Mouse (Mus musculus): ENCODE results near the gene Pld6. TPM values are rescaled to one million over a fixed set of nuclear protein-coding genes. Genes with fewer than 3 reads are reported as not detected.
"Not testable (repeated sequence)": the region's sequence is repeated elsewhere in the genome, so short reads cannot be mapped to it uniquely, and the experiment has no call there.

Pld6 gene
- polyA plus RNA-seq, 1 experiment: 1.5 TPM

DNA sequence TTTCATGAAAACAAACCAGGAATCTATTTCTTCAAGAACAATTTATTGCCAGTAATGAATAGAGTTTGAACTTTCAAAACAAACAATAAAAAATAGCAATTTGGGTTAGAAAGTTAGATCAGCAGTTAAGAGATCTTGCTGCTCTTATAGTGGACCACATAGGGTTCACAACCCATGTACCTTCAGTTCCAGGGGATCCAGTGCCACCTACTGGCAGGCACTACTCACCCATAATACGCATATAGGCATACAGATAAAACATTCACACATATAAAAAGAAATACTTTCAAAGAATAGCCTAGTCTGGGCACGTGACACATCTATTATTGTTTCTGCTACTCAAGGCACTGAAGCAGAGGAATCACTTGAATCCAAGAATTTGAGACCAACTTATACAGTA lies 40.8 kb downstream of the Pld6 start:
- DNase-seq (ENCODE audit: low spot score): no peak

DNA sequence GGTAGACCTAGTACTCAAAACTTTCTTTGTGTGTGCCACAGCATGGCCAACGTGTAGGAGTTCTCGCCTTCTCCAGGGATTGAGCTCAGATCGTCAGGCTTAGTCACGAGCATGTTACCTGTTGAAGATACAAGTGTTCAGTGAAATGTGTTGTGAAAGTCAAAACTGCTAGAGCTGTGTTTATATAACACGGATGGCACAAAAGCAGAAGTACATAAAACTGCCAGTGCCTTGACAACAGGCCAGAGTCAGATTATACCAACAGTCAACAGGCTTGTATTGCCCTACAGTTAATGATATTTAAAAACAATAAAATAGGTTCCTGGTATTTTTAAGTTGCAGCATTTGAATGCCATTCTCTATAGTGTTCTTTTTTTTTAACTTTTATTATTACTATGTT lies 41.6 kb downstream of the Pld6 start:
- no peak for DNase-seq (ENCODE audit: low spot score)

DNA sequence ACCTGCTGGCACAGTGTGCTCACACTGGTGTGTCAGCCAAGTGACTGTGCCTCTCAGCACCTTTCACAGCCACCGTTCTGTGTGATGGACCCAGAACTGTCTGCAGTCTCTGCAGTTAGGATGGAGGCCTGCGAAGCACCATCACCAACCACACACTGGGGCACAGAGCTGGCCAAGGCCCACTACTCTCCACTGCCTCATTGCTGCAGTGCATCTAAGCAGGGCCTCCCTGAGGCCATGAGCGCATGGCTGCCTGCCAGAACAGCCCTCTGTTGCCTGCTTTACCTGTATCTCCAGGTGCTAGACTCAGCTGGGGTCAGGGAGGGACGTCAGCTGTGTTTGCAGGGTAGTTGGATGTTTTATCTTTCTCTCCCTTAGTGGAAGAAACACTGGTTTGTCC lies 43.1 kb downstream of the Pld6 start:
- DNase-seq (ENCODE audit: low spot score): no peak

DNA sequence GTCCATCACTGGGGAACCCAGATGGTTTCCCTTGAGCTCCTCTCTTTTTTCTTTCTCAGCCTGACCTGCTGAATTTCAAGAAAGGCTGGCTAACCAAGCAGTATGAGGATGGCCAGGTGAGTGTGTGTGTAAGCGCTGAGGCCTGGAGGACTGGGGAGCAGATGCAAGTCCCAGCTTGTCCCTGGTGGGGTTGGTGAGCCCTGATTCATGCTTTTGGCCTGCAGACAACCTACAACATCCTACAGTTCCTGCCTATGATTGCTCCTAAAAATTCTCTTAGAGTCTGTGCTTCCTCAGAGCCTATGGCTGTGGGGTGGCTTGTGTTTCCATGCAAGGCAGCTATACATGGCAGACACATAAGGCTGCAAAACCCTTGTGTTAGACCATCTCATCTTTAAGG lies 43.7 kb downstream of the Pld6 start:
- no peak for DNase-seq (ENCODE audit: low spot score)

DNA sequence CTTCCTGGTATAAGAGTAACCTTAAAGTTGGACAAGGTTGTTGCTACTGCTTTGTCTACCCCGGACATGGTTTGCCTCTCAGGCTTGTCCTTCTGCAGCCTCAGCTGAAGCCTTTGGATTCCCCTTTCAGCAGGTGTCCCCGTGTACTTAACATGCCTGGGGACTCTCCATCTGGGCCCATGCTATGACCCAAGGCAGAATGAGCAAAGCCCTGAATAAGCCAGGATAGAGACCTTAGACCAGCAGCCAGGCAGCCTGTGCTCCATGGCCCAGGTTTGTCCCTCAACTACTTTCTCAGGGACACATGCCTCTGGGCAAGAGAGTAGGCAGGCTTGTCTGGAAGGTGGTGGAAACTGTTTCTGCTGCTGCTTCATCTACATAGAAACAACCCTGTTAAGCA lies 44.1 kb downstream of the Pld6 start:
- no peak for DNase-seq (ENCODE audit: low spot score)

DNA sequence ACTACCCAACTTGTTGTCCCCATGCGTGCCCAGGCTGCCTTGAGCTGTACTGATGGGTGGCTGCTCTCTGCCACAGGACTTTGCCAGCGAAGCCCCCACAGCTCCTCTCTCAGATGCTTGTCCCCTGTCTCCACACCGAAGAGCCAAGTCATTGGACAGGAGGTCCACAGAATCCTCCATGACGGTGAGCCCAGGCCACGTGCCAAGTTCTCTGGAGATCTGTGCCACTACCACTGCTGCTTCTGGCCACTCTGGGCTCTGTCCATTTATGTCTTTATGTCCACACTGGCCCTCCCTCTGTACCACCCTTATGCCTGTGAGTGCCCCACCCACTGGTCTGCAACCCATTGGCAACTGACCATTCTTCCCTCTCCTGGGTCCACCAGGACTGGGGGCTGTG lies 45.5 kb downstream of the Pld6 start:
- no peak for DNase-seq (ENCODE audit: low spot score)

DNA sequence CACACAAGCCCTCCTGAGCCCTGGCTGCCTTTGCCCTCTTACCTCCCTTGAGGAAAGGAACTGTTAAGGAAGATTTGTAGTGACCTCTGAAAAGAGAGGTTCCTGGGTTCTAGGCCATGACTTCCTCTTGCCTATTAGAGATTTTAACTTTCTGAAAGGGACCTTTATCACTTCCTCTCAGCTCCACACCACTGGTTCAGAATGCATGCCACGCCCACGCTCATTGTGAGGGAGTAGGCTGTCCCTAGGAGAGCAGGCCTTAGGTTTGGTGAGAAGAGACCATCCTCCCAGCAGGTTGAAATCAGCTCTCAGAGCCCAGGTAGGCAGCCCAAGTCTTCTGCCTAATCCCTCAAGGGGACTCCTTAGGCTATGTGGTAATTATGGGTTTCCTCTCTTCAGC lies 47.4 kb downstream of the Pld6 start:
- DNase-seq (ENCODE audit: low spot score): no peak

DNA sequence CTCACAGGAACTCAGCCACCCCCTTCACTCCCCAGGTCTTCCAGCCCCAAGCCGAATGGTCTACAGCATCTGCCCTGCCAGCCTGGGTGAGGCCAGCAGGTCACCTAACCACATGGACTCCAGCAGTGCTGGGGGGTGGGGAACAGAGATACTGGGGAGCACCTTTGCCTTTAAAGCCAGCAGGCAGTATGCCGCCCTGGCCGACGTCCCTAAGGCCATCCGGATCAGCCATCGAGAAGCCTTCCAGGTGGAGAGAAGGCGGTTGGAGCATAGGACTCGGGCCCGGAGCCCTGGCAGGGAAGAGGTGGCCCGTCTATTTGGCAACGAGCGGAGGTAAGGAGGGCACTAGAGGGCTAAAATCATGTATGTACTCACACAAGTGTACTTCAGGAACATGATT lies 50.2 kb downstream of the Pld6 start:
- DNase-seq (ENCODE audit: low spot score): no peak

DNA sequence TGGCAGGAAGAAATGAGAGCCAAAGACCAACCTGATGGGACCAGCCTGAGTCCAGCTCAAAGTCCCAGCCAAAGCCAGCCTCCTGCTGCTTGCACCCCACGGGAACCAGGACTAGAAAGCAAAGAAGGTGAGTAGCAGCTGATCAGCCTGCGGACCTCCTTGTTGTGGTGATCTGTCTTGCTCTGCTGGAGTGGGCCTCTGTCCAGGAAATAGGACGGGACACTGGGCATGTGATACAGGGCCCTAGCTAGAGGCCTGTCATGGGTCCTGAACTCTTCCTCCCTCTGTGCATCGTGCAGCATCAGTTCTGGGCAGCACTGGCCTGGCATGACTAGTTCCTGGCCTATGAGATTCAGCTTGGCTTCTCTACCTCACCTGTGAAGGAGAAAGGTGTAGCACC lies 51.5 kb downstream of the Pld6 start:
- DNase-seq (ENCODE audit: low spot score): not testable (repeated sequence)

DNA sequence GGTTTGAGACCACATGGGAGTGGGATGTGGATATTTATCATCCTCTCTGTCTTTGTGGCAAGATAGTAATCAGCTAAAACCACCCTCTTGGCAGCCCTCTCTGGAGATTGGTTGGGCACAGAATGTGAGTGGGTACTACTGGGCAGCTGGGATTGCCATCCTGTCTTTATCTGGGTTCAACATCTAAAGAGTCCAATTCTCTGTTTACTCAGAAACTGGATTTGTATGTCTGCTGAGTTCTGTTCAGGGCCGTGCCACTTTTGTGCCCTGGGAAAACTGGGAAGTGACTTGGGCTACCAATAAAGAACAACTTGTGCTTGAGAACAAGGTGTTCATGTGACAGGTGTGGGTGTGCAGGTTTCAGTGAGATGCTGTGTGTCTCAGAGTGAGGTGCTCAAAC lies 53.1 kb downstream of the Pld6 start:
- DNase-seq (ENCODE audit: low spot score): no peak

Other genes with a start within 250 kb of the Pld6 start
- gene Nlrp3, start 246.1 kb downstream of the Pld6 start, polyA plus RNA-seq (2012; rRNA removed): 0.70 and 0.75 TPM in 2 replicates
- gene Olfr222, start 211.4 kb downstream of the Pld6 start, polyA plus RNA-seq (2012; rRNA removed): not detected in 2 replicates
- gene Olfr223, start 194.4 kb downstream of the Pld6 start, polyA plus RNA-seq (2012; rRNA removed): not detected in 2 replicates
- gene Mprip, start 126.3 kb downstream of the Pld6 start, polyA plus RNA-seq (2012; rRNA removed): 136 and 151 TPM in 2 replicates
- 42.6 and 48.8 TPM in 2 replicates for gene Flcn, start 22.4 kb upstream of the Pld6 start, polyA plus RNA-seq (2012; rRNA removed)
- gene Nt5m, start 51.8 kb upstream of the Pld6 start, polyA plus RNA-seq (2012; rRNA removed): 18.4 and 21.0 TPM in 2 replicates
- 36.1 and 44.7 TPM in 2 replicates for gene Cops3, start 52.2 kb upstream of the Pld6 start, polyA plus RNA-seq (2012; rRNA removed)
- gene Med9, start 160.6 kb upstream of the Pld6 start, polyA plus RNA-seq (2012; rRNA removed): 19.9 and 23.0 TPM in 2 replicates
- gene Rasd1, start 177.3 kb upstream of the Pld6 start, polyA plus RNA-seq (2012; rRNA removed): 3.3 and 4.8 TPM in 2 replicates

All from urinary bladder, adult 2 months (tissue).